Mouse (Mus musculus): ENCODE results near the gene Tmed6.
A peak's percentile ranks its signal among the peaks of the same experiment; 100 is the strongest.
"Not testable (repeated sequence)": the region's sequence is repeated elsewhere in the genome, so short reads cannot be mapped to it uniquely, and the experiment has no call there.

Tmed6 gene

GRCm38 (mm10) chr8:107073706-107074105, 8.3 kb upstream of the Tmed6 start:
- no peak for DNase-seq

GRCm38 (mm10) chr8:107062613-107063012, 2.8 kb downstream of the Tmed6 start:
- DNase-seq: no peak

- DNase-seq: no peak
These were observed 8.5 kb downstream of the Tmed6 start for GRCm38 (mm10) chr8:107056973-107057369.

- peak; percentile 95 for DNase-seq
These were observed 9.1 kb downstream of the Tmed6 start, which contains the start of the genes Cog8 and Nip7 for GRCm38 (mm10) chr8:107056076-107056972. TSS of gene Cog8 (minus strand) at chr8:107056689. TSS of gene Nip7 (plus strand) at chr8:107056877.

DNA sequence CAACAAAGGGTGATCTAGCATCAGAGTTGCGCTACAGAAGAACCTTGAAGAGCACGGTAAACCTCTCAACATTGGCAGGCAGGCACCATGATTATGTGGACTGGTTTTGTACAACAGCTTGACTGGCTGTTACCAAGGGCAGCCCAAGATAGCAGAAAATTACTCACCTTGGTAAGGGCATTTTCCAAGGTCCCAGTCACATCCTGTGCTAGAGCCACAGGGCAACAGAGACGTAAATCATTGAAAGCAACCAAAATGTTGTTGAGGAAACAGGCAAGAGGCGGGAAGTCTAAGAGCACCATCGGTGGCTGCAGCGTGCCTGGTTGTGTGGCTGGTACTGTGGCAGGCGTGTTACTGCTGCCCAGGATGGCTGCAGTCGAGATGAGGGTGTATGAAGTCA, 13.4 kb downstream of the Tmed6 start:
- DNase-seq: no peak

DNA sequence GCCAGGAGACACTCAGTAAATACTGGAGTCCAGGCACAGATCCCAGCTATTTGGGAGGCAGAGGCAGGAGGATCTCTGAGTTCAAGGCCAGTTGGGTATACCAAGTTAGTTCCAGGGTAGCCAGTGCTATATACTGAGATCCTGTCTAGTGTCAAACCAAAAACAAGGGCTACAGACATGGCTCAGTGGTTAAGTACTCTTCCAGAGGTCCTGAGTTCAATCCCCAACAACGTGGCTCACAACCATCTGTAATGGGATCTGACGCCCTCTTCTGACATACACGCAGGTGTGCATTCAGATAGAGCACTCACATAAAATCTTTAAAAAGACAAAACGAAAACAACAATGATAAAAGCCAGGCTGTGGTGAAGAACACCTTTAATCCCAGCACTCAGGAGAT, 16.0 kb downstream of the Tmed6 start:
- DNase-seq: no peak

- peak; percentile 81 for DNase-seq
These were observed 17.1 kb downstream of the Tmed6 start, which contains the start of gene Pdf for GRCm38 (mm10) chr8:107048061-107048941. TSS of gene Pdf (minus strand) at chr8:107048614.

DNA sequence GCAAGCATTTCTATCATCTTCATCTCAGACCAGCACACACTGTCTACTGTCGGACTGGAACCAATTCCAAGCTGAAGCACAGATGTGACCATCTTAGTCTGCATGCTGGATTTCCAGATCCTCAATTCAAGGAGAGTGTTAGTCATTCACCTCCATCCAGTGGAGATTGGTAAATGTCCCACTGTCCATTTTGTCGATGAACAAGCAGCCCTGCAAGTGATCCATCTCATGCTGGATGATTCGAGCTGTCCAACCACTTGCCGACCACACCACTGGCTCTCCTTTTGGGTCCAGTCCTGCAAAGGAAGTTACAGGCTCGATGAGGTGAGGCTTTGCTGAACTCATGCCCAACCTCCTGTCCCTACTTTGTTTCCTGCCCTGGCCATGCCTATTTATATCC, 18.5 kb downstream of the Tmed6 start:
- no peak for DNase-seq

GRCm38 (mm10) chr8:107045478-107045877, 20.0 kb downstream of the Tmed6 start:
- no peak for DNase-seq

GRCm38 (mm10) chr8:107040632-107041031, 24.8 kb downstream of the Tmed6 start:
- no peak for DNase-seq

GRCm38 (mm10) chr8:107036626-107037025, 28.8 kb downstream of the Tmed6 start:
- DNase-seq: no peak

- DNase-seq: no peak
These were observed 29.8 kb downstream of the Tmed6 start for GRCm38 (mm10) chr8:107035641-107036040.

GRCm38 (mm10) chr8:107033609-107034008, 31.8 kb downstream of the Tmed6 start:
- DNase-seq: not testable (repeated sequence)

DNA sequence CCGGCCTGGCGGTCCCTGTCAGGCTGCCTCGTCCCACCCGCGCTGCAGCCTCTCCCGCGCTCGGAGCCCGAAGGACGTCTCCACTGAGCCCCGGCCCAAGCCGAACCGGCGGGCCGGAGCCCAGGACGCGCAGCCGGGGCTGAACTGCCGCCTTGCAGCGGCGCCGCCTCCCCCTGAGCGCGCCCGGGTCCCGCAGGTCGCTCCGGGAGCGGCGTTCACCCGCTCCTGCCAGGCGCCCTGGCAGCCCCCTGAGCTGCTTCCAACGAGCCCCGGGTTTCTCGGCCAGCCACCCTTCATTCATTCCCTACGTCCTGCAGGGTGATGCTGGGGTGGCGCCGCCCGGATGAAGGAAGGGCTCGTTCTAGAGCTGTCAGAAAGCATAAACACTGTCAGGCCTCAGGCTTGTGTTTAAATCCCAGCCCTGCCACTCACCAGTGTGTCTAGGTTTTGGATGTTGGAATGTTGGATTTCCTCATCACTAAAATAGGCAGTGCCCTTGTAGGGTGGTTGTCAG, 33.8 kb downstream of the Tmed6 start:
- no peak for DNase-seq

DNA sequence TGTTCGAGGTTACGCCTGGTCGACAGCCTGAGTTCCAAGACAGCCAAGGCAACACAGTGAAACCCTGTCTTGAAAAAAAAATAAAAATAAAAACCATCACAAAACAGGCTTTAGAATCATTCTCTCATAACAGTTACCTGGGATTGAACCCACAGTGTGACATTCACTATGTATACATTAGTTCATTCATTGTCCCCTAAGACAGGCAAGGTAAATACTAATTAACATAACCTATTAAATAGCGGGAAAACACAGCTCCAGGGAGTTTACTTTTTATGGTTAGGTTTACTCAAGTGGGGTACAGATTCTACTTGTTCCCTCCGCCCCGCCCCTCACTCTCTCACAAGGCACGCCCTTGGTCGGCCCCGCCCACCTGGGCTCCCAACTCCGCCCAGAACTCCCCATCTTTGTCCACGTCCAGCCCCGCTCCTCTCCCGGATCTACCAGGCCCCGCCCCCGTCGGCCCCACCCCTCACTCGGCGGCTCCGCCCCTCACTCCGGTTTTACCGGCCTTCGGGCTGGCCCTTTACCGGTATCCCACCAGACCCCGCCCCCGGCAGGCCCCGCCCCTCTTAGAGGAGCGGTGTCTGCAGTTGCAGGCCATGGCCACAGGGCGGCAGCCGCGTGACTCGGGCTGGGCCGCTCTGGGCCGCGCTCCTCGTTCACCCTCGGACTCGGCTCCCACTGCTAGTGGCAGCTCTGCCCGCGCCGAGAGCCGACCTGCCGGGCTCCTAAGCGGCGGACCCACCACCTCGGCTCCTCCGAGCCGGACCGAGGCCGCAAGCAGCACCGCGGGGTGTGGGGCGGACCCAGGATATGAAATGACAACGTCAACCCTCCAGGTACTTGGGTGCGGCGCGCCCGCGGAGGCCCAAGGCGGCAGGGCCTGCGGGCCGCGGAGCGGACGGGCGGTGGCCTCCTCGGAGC, 34.5 kb downstream of the Tmed6 start, which contains the start of gene Vps4a:
Vps4a (plus strand) TSS at position 573 of the 927 bp plus-strand sequence.
- peak; percentile 97 for DNase-seq

- no peak for DNase-seq
These were observed 35.4 kb downstream of the Tmed6 start for GRCm38 (mm10) chr8:107030058-107030457.

DNA sequence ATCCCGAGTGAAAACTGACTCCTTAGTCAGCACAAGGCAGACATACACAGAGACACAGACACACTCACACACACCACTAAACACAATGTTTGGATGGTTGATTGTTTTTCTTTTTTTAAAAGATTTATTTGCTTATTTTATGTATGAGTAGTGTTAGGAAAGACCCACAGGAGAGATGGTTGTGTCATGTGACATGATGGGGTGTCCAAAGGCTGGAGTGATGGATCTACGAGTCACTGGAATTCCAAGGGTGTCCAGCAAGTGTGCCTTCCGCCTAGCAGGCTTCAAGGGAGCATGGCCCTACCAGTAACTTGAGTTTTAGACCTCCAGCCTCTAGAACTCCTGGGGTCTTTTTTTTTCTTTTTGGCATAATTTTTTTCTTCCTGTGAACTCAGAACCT, 36.1 kb downstream of the Tmed6 start:
- no peak for DNase-seq

GRCm38 (mm10) chr8:107023479-107023878, 42.0 kb downstream of the Tmed6 start:
- DNase-seq: no peak

DNA sequence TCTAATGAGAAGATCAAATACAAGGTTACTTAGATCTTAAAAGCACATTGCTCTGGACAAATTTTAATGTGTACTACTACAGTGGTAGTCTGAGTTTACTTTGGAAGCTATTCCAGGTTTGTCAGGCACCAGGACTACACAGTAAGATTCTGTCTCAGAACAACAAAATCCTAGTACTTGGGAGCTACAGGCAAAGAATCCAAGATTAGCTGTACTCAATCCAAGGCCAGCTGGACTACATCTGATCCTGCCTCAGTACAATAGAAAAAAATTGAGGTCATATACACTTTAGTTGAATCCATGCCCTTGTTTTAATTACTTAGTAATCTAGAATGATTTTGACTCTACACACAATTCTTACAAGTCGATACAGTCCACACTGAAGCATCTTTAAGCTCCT, 50.5 kb downstream of the Tmed6 start:
- DNase-seq: no peak

DNA sequence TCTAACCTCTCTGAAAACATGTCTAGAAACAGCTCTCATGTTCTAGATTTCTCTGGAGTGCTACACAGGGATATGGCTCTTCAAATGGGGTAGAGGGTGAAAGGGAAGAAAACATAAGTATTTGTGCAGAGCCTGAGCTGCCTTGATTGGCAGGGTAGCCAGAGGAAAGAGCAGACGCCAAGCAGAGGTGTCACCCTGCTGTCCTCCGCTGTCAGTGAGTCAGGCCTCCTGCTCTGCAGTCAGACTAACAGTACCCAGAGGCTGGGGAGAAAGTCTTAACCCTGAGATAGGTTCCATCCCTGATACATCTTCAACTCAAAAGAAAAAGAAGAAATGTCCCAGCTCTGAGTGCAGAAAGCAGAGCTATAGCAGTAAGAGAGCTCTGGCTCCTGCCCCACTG, 52.8 kb downstream of the Tmed6 start:
- no peak for DNase-seq

Measured in cerebellum, adult 8-10 months (tissue).